Mouse (Mus musculus) limb, embryonic 11.5 days (tissue): ENCODE measurements at regions not wholly inside any gene's neighbourhood (a gene's known extent, or its start where the extent isn't known, plus 50 kb on each side); places are given as distances from the start of the nearest gene placed in this dataset.

Experiments
- ATAC-seq: fragments of 200-750 bp; cut with Nextera tagmentation; 2 replicates; pipeline ENCODE4 v1.8.0; 2017; ENCODE audit warnings: low read depth; ENCODE audit not compliant: insufficient number of reproducible peaks, low FRiP score, low TSS enrichment
- DNase-seq: peaks from one replicate; pipeline ENCODE4 v3.0.0-alpha.2; 2015; ENCODE audit warnings: low spot score
- H3K27ac ChIP-seq: fragments of 300-500 bp; sonication (generic); replicated peaks from 2 replicates; pipeline ENCODE4 v1.5.1; 2014; ENCODE audit warnings: low read depth, mild to moderate bottlenecking, low read length
- H3K27me3 ChIP-seq: fragments of 300-500 bp; sonication (generic); 2 replicates; pipeline ENCODE4 v1.6.1; 2014; ENCODE audit warnings: mild to moderate bottlenecking, low read length, mixed read lengths; ENCODE audit not compliant: control insufficient read depth, insufficient read depth
- H3K36me3 ChIP-seq: fragments of 300-500 bp; sonication (generic); 2 replicates; pipeline ENCODE4 v1.6.1; 2014; ENCODE audit warnings: mild to moderate bottlenecking, low read length, moderate library complexity, mixed read lengths; ENCODE audit not compliant: control insufficient read depth, insufficient read depth
- H3K4me1 ChIP-seq: fragments of 300-500 bp; sonication (generic); 2 replicates; pipeline ENCODE4 v1.6.1; 2014; ENCODE audit warnings: low read length, mixed read lengths; ENCODE audit not compliant: control insufficient read depth, insufficient read depth
- H3K4me2 ChIP-seq: fragments of 300-500 bp; sonication (generic); 2 replicates; pipeline ENCODE4 v1.6.1; 2014; ENCODE audit warnings: low read depth, mild to moderate bottlenecking, moderate library complexity; ENCODE audit not compliant: severe bottlenecking
- H3K4me3 ChIP-seq: fragments of 300-500 bp; sonication (generic); 2 replicates; pipeline ENCODE4 v1.5.1; 2014; ENCODE audit warnings: low read depth, low read length
- H3K9ac ChIP-seq: fragments of 300-500 bp; sonication (generic); 2 replicates; pipeline ENCODE4 v1.6.1; 2014; ENCODE audit warnings: mild to moderate bottlenecking, low read length
- H3K9me3 ChIP-seq: fragments of 300-500 bp; sonication (generic); 2 replicates; pipeline ENCODE4 v1.6.1; 2016; ENCODE audit warnings: low read length; ENCODE audit not compliant: control insufficient read depth
- WGBS: fragments of 180-500 bp; shearing (Covaris S2); extraction: QIAGEN DNeasy Blood & Tissue Kit; methylation state at CpG from one replicate; pipeline ENCODE4 v1.1.7; 2014; 5-methylcytosine and 5-hydroxymethylcytosine counted together

DNA sequence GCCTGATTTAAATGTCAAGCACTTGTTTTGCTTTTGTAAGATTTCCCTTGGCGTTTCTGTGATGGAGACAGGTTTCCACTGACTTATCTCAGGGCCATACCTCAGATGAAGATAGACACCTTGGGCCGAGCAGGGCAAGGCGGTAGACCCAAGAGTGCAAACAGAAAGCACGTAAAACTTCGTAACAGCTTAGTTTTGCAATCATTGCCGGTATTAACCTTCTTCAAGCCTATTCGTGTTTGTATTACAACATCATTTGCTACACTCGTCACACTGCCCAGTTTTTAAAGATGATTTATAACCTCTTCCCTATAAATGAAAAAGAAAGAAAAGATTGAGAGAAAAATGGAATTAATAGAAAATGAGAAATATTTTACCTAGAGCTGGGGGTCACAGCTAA, 56.6 kb upstream of the Ank start:
- Histone ChIP-seq H3K4me2 (no peak overlapping the region), H3K9me3 (no peaks in the 10 kb centered on the region), H3K27ac (no peak overlapping the region), H3K4me3 (no peak overlapping the region), H3K4me1 (no peaks in the 10 kb centered on the region), H3K27me3 (no peaks in the 10 kb centered on the region), H3K36me3 (no peaks in the 10 kb centered on the region), H3K9ac (no peak overlapping the region)
- DNase-seq (no peak), ATAC-seq (no peak)
- 86% methylated on average over 8 of the region's 8 CpGs for WGBS

DNA sequence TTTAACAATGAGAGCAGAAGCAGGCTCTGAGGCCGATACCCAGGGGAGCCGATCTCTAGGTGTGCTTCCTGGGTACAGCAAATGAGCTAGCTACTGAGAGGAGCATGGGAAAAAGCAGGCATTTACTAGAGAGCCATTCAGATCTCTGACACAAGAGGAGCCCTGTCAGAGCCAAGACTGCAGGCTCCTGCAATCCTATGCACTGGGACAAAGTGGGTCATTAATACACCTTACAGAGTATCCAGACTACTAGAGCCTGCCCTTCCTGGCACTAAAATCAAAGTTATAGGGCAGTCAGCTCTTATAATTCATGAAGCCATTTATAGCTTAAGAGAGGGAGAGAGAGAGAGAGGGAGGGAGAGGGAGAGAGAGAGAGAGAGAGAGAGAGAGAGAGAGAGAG, 54.2 kb upstream of the Ank start:
- Histone ChIP-seq H3K9ac (no peak overlapping the region), H3K4me2 (no peak overlapping the region), H3K27me3 (no peaks in the 10 kb centered on the region), H3K27ac (no peak overlapping the region), H3K36me3 (no peaks in the 10 kb centered on the region), H3K4me1 (no peaks in the 10 kb centered on the region), H3K4me3 (no peak overlapping the region), H3K9me3 (no peaks in the 10 kb centered on the region)
- DNase-seq (no peak), ATAC-seq (no peak)
- 85% methylated on average over 2 of the region's 2 CpGs for WGBS

DNA sequence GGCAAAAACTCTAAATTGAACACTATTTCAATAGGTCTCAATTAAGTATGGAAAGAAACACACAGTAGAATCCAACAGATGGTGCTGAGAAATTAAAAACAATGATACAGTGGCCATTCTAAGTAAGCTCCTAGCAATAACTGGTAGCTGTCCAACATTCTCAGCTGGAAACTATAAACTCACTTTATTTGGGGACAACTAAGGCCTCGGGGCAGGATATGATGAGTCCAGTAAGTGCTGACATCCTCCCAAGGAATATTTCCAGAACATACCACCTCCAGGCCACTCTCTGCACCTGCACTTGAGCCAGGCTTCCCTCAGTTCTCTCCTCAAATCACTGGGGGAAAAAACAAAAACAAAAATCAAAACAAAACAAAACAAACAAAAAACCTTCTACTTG, 53.7 kb upstream of the Ank start:
- WGBS: 67% methylated on average over 1 of the region's 1 CpGs
- H3K4me1 ChIP-seq: no peaks in the 10 kb centered on the region
- no peaks in the 10 kb centered on the region for H3K9me3 ChIP-seq
- no peak overlapping the region for H3K4me2 ChIP-seq
- no peaks in the 10 kb centered on the region for H3K27me3 ChIP-seq
- H3K4me3 ChIP-seq: no peak overlapping the region
- no peak overlapping the region for H3K27ac ChIP-seq
- H3K9ac ChIP-seq: no peak overlapping the region
- ATAC-seq (no peak), DNase-seq (no peak)
- H3K36me3 ChIP-seq: no peaks in the 10 kb centered on the region

DNA sequence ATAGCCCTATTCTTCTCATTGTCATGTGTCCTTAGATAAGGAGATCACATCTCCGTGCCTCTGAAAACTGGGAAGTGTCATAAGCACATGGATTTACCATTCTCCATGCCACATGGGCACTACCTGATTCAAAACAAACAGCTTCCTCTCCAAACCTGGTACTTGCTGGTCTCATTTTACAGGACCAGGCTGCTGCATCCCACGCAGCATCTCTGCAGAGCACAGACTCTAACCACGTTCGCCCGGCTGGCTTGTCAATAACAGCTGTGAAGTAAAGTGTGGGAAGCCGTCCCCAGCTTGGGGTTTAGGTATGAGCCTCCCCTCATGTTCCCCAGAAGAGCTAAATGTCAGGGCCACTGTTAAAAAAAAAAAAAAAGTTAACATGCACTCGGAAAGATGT, 53.0 kb upstream of the Ank start:
- no peak overlapping the region for H3K27ac ChIP-seq
- H3K4me2 ChIP-seq: no peak overlapping the region
- H3K4me3 ChIP-seq: no peak overlapping the region
- no peak for DNase-seq
- ATAC-seq: no peak
- H3K4me1 ChIP-seq: no peaks in the 10 kb centered on the region
- H3K27me3 ChIP-seq: no peaks in the 10 kb centered on the region
- no peak overlapping the region for H3K9ac ChIP-seq
- H3K9me3 ChIP-seq: no peaks in the 10 kb centered on the region
- WGBS: 87% methylated on average over 7 of the region's 7 CpGs
- H3K36me3 ChIP-seq: no peaks in the 10 kb centered on the region

DNA sequence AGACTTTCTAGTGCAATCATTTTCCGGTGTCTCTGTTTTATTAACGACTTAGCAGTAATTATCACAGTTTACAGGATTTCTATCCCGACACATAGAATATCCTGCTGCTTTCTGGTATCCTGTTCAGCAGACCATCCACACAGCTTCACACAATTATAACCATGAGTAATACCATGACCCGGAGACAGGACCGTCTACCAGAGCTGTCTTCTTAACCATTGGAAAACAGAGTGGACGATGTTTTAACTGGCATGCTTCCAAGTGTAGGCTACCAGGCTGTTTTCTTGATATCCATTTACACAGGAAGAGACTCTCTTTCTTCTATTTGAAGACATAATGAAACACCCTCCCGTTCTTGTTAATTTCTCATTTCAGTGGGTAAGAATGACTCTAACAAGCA, 51.7 kb upstream of the Ank start:
- 84% methylated on average over 7 of the region's 7 CpGs for WGBS
- Histone ChIP-seq H3K27me3 (no peaks in the 10 kb centered on the region), H3K4me2 (no peak overlapping the region), H3K27ac (no peak overlapping the region), H3K4me3 (no peak overlapping the region), H3K9ac (no peak overlapping the region), H3K9me3 (no peaks in the 10 kb centered on the region), H3K36me3 (no peaks in the 10 kb centered on the region), H3K4me1 (no peaks in the 10 kb centered on the region)
- DNase-seq (no peak), ATAC-seq (no peak)
